Mouse (Mus musculus): ENCODE measurements around the gene Avpr1a.

Avpr1a gene

GRCm38 (mm10) chr10:122447861-122448716 lies at the start of gene Avpr1a:
Gene Avpr1a, plus strand, starts transcription at chr10:122448499.
- DNase-seq (ENCODE audit: low read depth, low spot score), result peak; percentile 4

DNA sequence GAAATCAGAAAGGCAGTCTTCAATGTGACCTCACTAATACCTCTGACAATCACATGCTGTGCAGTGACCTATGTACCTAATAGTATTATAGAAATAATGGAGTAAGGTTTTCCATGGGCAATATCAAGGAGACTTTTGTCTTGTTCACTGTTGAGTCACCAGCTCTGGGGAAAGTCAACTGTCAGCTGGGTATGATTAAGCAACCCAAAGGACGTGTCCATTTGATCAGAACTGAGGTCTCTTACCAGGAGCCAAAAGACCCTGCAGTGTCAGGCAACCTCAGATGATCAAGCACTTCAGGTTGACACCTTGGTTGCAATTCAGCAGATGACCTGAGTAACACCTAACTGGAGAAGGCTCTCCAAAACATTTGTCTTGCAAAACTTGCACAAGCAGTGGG lies 46.0 kb upstream of the Avpr1a start:
- no peak for DNase-seq (ENCODE audit: low read depth, low spot score)

- no peak for DNase-seq (ENCODE audit: low read depth, low spot score)
Measured at GRCm38 (mm10) chr10:122406333-122406732, 42.0 kb upstream of the Avpr1a start.

DNA sequence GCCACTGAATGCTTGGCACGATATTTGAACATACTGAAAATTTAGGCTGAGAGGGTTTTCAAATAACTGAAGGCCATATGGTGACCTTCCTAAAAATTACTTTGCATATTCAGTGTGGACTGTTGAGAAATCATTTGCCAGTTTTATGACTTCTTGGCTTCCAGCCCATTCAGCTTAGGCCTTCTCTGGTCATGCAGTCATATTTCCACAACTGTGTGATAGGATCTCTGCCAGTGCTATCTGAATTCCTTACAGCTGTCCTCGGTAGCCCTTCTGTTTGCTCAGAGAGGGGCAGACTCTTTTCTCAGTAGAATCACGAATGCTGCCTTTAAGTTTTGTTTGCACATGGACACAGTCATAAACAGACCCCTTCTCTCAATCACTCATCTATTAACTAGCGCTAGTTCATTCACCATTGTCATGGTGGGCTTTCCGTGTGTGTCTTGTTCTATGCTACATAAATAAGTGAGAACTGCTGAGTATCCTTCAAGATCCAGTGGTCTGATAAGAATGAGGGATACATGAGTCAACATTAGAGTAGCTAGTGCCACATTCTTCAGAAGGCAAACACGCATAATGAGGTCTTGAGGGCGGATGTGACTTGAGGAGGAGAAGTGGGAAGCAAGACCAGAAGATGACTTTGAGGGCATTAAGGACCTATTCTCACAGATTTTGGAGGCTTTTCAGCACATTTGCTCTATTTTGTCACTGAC lies 39.4 kb upstream of the Avpr1a start:
- DNase-seq (ENCODE audit: low read depth, low spot score), result peak; percentile 6

DNA sequence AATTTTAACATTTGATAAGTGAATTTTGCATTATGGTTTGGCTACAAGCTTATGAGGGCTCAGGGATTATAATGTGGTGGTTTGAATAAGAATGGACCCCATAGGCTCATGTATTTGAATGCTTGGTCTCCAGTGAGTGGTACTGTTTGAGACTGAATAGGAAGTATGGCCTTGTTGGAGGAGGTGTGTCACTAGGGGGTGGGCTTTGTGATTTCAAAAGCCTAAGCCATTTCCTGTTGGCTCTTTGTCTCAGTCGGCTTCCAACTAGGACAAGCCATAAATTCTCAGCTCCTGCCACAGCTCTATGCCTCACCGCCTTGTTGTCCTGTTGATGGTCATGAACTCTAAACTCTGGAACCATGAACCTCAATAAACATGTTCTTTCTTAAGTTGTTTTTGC lies 37.5 kb upstream of the Avpr1a start:
- DNase-seq (ENCODE audit: low read depth, low spot score), result no peak

DNA sequence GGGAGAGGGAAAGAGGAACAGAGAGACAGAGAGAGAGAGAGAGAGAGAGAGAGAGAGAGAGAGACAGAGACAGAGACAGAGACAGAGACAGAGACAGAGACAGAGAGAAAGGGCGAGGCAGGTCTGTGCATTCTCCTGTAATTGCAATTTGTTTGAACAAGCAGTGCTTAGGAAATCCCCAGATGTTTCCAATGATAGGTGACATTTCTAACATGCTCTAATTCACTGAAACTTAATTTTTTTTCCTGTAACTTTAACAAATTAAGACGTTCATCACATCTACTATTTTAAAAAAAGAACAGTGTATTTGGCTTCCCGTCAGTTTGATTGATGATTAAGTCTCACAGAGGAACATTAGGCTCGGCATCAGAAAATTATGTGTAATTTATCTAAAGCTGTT lies 15.6 kb upstream of the Avpr1a start:
- peak; percentile 1 for DNase-seq (ENCODE audit: low read depth, low spot score)

- DNase-seq (ENCODE audit: low read depth, low spot score), result peak; percentile 89
Measured at GRCm38 (mm10) chr10:122447275-122447674, 1.0 kb upstream of the Avpr1a start.

DNA sequence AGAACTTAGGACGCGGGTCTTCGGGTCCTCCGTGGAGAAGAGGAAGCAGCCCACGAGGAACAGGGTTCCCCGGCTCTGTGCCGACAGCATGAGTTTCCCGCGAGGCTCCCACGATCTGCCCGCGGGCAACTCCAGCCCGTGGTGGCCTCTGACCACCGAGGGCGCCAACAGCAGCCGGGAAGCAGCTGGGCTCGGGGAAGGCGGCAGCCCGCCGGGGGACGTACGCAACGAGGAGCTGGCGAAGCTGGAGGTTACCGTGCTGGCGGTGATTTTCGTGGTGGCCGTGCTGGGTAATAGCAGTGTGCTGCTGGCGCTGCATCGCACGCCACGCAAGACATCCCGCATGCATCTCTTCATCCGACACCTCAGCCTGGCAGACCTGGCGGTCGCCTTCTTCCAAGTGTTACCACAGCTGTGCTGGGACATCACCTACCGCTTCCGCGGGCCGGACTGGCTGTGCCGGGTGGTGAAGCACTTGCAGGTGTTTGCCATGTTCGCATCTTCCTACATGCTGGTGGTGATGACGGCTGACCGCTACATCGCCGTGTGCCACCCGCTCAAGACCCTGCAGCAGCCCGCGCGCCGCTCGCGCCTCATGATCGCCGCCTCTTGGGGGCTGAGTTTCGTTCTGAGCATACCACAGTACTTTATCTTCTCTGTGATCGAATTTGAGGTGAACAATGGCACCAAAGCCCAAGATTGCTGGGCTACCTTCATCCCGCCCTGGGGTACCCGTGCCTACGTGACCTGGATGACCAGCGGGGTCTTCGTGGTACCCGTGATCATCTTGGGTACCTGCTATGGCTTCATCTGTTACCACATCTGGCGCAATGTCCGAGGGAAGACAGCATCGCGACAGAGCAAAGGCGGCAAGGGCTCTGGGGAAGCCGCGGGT lies 665 bp downstream of the Avpr1a start:
- DNase-seq (ENCODE audit: low read depth, low spot score), result peak; percentile 14

DNA sequence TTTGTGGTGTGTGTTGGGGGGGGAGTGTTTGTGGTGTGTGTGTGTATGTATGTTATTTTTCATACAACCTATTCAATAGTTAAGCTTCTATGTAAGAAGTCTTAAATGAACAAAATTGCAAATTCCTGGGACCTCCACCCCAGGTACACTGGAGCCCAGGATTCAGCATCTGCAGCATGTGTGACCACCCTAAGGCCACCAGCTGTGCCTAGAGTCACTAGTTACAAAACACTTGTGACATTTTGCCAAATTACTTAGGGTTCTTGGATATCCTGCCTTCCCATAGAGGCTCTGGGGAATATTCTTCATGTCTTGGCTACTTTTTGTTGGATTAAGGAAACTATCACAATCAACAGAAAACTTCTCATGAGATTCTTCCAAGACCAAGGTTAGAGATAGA lies 1.6 kb downstream of the Avpr1a start:
- no peak for DNase-seq (ENCODE audit: low read depth, low spot score)

GRCm38 (mm10) chr10:122453466-122453865 lies 5.2 kb downstream of the Avpr1a start:
- peak; percentile 32 for DNase-seq (ENCODE audit: low read depth, low spot score)

- no peak for DNase-seq (ENCODE audit: low read depth, low spot score)
Measured at GRCm38 (mm10) chr10:122455793-122456192, 7.5 kb downstream of the Avpr1a start.

DNA sequence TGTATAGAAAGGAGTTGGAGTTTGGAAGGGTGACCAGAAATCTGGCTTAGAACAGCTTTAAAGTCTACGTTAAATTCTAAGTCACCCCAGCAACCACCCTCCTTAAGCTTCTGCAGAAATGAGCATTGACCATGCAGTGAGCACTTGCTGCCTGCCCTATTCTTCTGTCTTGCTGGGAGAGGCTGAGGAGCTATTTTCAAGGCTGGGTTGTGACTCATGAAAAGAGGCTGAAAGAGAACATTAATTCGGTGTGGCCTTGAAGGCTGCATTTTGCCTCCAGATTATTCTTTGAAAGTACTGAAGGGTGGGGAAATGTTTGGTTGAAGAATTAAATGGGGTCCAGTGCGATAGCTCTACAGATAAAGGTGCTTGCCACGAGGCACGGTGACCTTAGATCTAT lies 28.5 kb downstream of the Avpr1a start:
- peak; percentile 1 for DNase-seq (ENCODE audit: low read depth, low spot score)

DNA sequence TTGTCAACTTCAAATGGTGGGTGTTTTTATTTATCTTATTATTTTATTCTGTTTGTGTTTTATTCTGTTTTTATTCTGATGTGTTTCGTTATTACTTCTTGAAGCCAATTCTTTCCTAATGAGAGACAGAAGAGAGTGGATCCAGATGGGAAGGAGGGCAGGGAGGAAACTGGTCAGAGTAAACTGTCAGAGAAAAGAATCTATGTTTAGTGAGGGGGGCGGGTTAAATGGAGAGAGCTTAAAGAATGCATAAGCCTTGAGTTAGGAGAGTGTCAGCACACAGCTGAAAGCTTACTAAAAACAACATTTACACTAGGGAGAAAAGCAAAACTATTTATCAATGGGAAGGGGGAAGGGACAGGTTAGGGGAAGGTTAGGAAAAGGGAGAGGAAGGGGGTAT lies 50.3 kb downstream of the Avpr1a start:
- no peak for DNase-seq (ENCODE audit: low read depth, low spot score)

DNA sequence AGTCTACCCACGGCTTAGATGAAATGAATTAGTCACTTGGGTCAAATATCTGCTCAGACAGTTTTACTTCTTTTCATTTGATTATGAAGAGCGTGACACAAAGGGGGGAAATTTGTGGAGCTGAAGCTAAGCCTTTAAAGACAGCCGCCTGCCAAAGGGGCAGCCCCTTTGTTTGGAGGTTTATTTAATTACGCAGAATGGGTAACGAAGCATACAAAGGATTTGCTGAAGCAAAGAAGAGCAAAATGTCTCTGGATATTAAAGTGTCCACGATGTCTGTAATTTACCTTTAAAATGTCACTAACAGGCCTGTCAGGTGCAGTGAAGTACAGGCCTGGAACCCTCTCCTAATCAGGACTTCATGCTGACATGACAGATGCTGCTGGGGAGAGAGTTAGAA lies 51.0 kb downstream of the Avpr1a start:
- no peak for DNase-seq (ENCODE audit: low read depth, low spot score)

Data from brain, adult 2 months (tissue).